Mouse (Mus musculus): ENCODE results near the gene Ercc1. TPM values are rescaled to one million over a fixed set of nuclear protein-coding genes. Genes with fewer than 3 reads are reported as not detected.

Ercc1 gene
- total and polyA plus RNA-seq, 3 experiments = 22.2 to 37.5 TPM; not detected in 1

DNA sequence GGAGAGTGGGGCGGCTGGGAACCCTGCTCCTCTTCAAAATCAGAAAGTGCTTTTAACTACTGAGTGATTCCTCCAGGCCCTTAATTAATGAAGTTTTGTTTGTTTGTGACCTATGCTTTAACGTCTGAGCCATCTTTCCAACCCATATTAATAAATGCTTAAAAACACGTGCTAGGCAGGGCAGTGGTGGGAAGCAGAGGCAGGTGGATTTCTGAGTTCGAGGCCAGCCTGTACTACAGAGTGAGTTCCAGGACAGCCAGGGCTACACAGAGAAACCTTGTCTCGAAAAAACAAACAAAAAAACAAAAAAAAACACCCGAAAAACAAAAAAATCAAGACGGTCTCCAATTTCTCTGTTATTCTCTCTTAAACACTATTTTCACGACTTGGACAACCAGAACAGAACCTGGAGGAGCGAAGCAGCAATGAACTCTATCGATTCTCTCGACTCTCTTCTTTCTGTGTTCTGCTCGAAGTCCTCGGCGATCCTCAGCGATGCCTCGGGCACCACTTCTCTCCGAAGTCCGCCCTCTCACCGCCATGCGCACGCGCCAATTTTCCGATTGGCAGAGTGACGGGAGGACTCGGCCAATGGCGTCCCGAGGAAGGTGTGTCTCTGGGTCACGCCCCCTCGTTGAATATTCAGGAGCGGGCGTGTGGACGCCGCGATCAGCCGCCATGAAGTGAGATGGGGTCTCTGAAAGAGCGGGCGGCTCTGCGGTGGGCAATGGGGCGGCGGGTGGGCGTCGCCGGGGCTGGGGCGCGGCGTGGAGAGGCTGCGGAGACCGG, 37.0 kb downstream of the Ercc1 start, which contains the start of gene Ercc2 (continued):
- peak; percentile 98 for TF ChIP-seq SIN3A (IDR thresholded peaks at IDR 0.05; ENCODE audit: low read length)
- TF ChIP-seq ZC3H11A (IDR thresholded peaks at IDR 0.05; ENCODE audit: low read depth, low read length) = no peak
- TF ChIP-seq USF2 (IDR thresholded peaks at IDR 0.05; ENCODE audit: borderline replicate concordance in 1 of 2, insufficient read depth in 1 of 2, low read depth in 1 of 2, low read length in 2 of 2) = no peak

DNA sequence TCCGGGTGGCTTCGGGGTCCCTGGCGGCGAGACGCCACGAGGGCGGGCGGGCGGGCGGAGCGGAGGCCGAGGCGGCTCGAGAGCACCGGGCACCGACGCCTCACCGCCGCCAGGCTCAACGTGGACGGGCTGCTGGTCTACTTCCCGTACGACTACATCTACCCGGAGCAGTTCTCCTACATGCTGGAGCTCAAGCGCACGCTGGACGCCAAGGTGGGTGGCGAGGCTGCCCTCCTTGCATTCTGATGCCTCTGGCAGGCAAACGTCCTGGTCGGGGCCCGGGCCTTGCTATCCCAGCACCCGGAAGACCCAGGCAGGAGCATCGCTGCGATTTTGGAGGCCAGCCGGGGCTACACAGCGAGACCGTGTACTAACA, 37.6 kb downstream of the Ercc1 start:
- DNase-seq (ENCODE audit: low read depth, low spot score) = peak; percentile 57
- TF ChIP-seq UBTF (IDR thresholded peaks at IDR 0.05; ENCODE audit: borderline replicate concordance, insufficient read depth, low read depth, low read length) (0 out of 2 replicates have a peak, but pooled peaks have one; percentile 53), ZKSCAN1 (IDR thresholded peaks at IDR 0.05; ENCODE audit: low read depth, low read length) (no peak)
- peak overlapping the region; percentile 87 for H3K9ac ChIP-seq (ENCODE audit: control insufficient read depth, low read depth, low read length, poor library complexity, severe bottlenecking)
- no peaks in the 10 kb centered on the region for H3K27me3 ChIP-seq (ENCODE audit: control insufficient read depth in 1 of 2, insufficient read depth in 2 of 2, low read length in 2 of 2)
- H3K9me3 ChIP-seq (replicated peaks; ENCODE audit: insufficient read depth, low read length) = no peaks in the 10 kb centered on the region
- H3K36me3 ChIP-seq (ENCODE audit: control insufficient read depth in 1 of 2, insufficient read depth in 2 of 2, low read length in 2 of 2) = peaks cover 0 to 8% of the 10 kb centered on the region in 2 experiments; a peak in 2 of 4 replicates
- H3K4me1 ChIP-seq (ENCODE audit: control insufficient read depth in 1 of 2, insufficient read depth in 2 of 2, low read length in 2 of 2) = peaks cover 0 to 8% of the 10 kb centered on the region in 2 experiments; a peak in 3 of 4 replicates
- no peak overlapping the region for H3K27ac ChIP-seq (ENCODE audit: control insufficient read depth, low read depth, low read length)
- H3K79me2 ChIP-seq (ENCODE audit: control insufficient read depth, insufficient read depth, low read length, poor library complexity) = peaks cover 17% of the 10 kb centered on the region
- H3K4me3 ChIP-seq (ENCODE audit: control insufficient read depth in 1 of 2, insufficient read depth in 1 of 2, low read depth in 2 of 2, low read length in 2 of 2) = peak overlapping the region; percentile 92 to 93

DNA sequence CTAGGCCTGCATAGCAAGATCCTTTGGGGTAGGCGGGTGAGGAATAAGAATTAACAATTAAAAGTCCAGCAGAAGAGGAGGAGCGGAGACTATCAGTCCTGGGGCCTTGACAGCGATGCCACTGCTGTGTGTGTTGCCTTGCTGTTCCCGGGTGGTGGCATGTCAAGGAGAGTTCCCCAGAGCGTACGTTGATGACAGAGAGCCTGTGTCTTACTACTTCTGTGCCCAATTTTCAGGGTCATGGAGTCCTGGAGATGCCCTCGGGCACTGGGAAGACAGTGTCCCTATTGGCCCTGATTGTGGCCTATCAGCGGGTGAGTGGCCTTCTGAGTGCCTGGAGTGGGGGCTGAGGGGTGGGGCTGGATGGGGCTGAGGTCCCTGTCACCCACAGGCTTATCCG, 39.1 kb downstream of the Ercc1 start:
- no peaks in the 10 kb centered on the region for H3K27me3 ChIP-seq (ENCODE audit: control insufficient read depth in 1 of 2, insufficient read depth in 2 of 2, low read length in 2 of 2)
- H3K9ac ChIP-seq (ENCODE audit: control insufficient read depth, low read depth, low read length, poor library complexity, severe bottlenecking) = no peak overlapping the region
- no peak overlapping the region for H3K27ac ChIP-seq (ENCODE audit: control insufficient read depth, low read depth, low read length)
- no peaks in the 10 kb centered on the region for H3K9me3 ChIP-seq (replicated peaks; ENCODE audit: insufficient read depth, low read length)
- TF ChIP-seq NELFE (IDR thresholded peaks at IDR 0.05; ENCODE audit: low read depth, low read length) = no peak
- no peak for TF ChIP-seq SIN3A (IDR thresholded peaks at IDR 0.05; ENCODE audit: low read length)
- no peak for TF ChIP-seq ZNF384 (IDR thresholded peaks at IDR 0.05; ENCODE audit: low read depth, low read length)
- TF ChIP-seq CTCF (IDR thresholded peaks at IDR 0.05 in 2 of 3, conservative IDR thresholded peaks at IDR 0.05 in 1 of 3; ENCODE audit: control insufficient read depth in 1 of 3, insufficient read depth in 1 of 3, low read depth in 2 of 3, low read length in 3 of 3, poor library complexity in 1 of 3, severe bottlenecking in 1 of 3) = no peak
- TF ChIP-seq ETS1 (IDR thresholded peaks at IDR 0.05; ENCODE audit: low read depth, low read length) = no peak
- TF ChIP-seq E2F4 (IDR thresholded peaks at IDR 0.05; ENCODE audit: borderline replicate concordance, low read depth, low read length) = no peak
- no peak for TF ChIP-seq MXI1 (IDR thresholded peaks at IDR 0.05; ENCODE audit: low read depth, low read length)
- no peak for TF ChIP-seq ZC3H11A (IDR thresholded peaks at IDR 0.05; ENCODE audit: low read depth, low read length)
- no peak for TF ChIP-seq CHD1 (IDR thresholded peaks at IDR 0.05; ENCODE audit: low read depth, low read length)
- no peak for TF ChIP-seq USF1 (IDR thresholded peaks at IDR 0.05; ENCODE audit: low read depth, low read length)
- no peak for TF ChIP-seq ELF1 (IDR thresholded peaks at IDR 0.05; ENCODE audit: low read depth, low read length)
- H3K4me3 ChIP-seq (ENCODE audit: control insufficient read depth in 1 of 2, insufficient read depth in 1 of 2, low read depth in 2 of 2, low read length in 2 of 2) = no peak overlapping the region
- no peak for DNase-seq (ENCODE audit: low read depth, low spot score)
- peaks cover 0 to 8% of the 10 kb centered on the region in 2 experiments; a peak in 3 of 4 replicates for H3K4me1 ChIP-seq (ENCODE audit: control insufficient read depth in 1 of 2, insufficient read depth in 2 of 2, low read length in 2 of 2)
- peaks cover 0 to 8% of the 10 kb centered on the region in 2 experiments; a peak in 2 of 4 replicates for H3K36me3 ChIP-seq (ENCODE audit: control insufficient read depth in 1 of 2, insufficient read depth in 2 of 2, low read length in 2 of 2)
- H3K79me2 ChIP-seq (ENCODE audit: control insufficient read depth, insufficient read depth, low read length, poor library complexity) = peaks cover 17% of the 10 kb centered on the region
